Mouse (Mus musculus) megakaryocyte progenitor cell, adult 5-6 weeks (primary cell): ENCODE results near the gene Elmod1. TPM values are rescaled to one million over a fixed set of nuclear protein-coding genes. Genes with fewer than 3 reads are reported as not detected.
"Not testable (repeated sequence)": the region's sequence is repeated elsewhere in the genome, so short reads cannot be mapped to it uniquely, and the experiment has no call there.

Experiments
- ATAC-seq: replicated peaks from 2 replicates; pipeline ENCODE4 v1.8.0; 2016; ENCODE audit warnings: mild to moderate bottlenecking, moderate TSS enrichment, inconsistent platforms; ENCODE audit not compliant: poor library complexity
- total RNA-seq, 2 experiments: library from RNA; stranded (forward) in 1 of 2; stranded (reverse) in 1 of 2; fragments of 157-497, 149-512 nt in 1 of 2; fragments of 200-1000 nt in 1 of 2; gene quantifications; 2 replicates each; pipeline versions ENCODE4 v1.2.3 to v1.2.4; 2015 to 2017

Gene Elmod1
- total RNA-seq (2015) (not detected in 2 replicates), total RNA-seq (2017) (not detected in 2 replicates)

- no peak for ATAC-seq
Measured at GRCm38 (mm10) chr9:53975122-53975518, at the start of gene Elmod1. Gene Elmod1 (minus strand): TSS chr9:53975301.

GRCm38 (mm10) chr9:54022795-54023194 is 47.7 kb upstream of the Elmod1 start:
- 0 out of 2 replicates have a peak, but pooled peaks have one; percentile 26 for ATAC-seq

DNA sequence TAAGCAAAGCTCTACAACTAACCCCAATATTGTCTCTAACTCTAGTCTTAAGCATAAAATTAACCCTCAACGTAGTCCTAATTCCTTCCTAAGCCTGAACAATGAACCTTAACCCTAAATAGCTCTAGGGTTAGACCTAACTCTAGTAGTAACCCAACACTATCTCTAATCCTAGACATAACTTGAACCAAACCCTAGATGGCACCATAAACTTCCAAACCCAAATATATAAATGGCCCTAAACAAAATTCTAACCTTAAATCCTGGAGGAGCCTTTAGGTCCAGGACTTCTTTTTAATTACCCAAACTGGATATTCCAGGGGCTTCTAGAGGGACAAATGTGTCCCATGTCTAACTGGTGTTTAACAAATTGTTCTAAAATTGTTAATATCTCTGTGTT is 19.4 kb upstream of the Elmod1 start:
- ATAC-seq = no peak

GRCm38 (mm10) chr9:53992567-53992966 is 17.5 kb upstream of the Elmod1 start:
- not testable (repeated sequence) for ATAC-seq

- peak; percentile 83 for ATAC-seq
Measured at GRCm38 (mm10) chr9:53990921-53991320, 15.8 kb upstream of the Elmod1 start.

DNA sequence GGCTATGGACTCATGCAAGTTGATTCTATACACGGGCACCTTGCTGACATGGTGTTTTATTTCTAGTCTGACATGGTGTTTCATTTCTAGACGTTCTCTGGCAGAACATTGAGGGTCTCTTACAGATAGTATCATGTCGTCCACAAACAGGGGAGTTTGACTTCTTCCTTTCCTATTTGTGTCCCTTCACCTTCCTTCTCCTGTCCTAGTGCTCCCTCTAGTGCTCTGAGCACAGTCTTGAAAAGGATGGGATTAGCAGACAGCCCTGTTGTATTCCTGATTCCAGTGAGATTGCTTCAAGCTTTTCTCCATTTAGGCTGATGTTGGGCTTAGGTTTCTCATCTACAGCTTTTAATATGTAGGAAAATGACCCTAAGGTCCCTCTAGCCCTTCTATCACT is 11.9 kb upstream of the Elmod1 start:
- ATAC-seq = no peak

GRCm38 (mm10) chr9:53984868-53985267 is 9.8 kb upstream of the Elmod1 start:
- 0 out of 2 replicates have a peak, but pooled peaks have one; percentile 52 for ATAC-seq

DNA sequence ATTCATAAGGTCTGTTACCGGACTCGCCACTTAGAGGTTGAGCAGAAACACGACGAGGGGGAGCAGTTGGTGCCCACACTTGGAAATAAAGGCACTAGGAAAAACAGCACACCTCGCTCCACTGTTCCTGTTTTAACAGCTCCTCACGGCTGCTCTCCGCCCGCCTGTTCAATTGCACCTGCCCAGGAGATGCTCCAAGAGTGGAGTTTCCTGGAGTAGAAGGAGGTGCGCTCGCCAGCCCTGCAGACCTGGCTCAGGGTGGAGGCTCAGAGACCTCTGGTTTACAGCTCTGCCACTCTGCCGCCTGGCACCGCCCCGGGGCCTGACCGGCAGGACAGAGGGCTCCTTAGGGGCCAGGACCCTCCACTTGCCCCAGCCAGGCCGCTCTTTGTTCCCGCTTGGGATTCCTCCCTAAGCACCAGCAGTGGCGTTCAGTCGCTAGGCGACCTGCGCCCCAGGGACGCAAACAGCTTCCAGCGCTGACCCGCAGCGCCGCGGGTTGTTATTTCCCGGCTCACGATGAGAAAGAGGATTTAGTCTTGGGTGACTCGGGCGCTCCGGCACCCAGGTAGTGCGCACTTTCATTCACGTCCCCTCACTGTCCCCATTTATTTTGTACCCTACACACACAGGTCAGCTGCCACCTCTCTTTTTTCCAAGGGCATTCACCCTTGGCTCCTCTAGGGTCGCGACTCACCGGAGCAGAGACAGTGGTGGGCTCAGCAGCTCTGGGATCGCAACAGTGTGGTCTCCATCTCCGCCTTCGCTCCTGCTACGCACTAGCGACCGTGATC is 576 bp downstream of the Elmod1 start:
- ATAC-seq = no peak

DNA sequence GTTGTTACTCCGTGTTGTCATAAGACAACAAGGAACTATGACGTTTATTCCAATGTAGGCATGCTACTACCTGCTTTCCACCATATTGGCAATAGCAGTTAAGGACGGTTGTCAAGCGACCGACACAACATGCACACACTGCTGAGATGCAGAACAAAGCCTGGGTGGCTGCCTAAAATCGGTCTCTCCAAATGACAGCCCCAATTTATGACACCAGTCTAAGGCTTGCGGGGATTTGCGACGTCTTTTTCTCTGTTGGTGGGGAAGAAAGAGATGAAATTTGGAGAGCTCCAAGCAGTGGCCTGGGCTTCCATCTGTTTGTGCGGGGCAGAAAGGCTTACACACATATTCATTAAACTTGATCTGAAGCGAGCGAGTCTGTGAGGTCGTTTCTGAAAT is 1.2 kb downstream of the Elmod1 start:
- ATAC-seq = no peak

GRCm38 (mm10) chr9:53973241-53973640 is 1.9 kb downstream of the Elmod1 start:
- no peak for ATAC-seq

DNA sequence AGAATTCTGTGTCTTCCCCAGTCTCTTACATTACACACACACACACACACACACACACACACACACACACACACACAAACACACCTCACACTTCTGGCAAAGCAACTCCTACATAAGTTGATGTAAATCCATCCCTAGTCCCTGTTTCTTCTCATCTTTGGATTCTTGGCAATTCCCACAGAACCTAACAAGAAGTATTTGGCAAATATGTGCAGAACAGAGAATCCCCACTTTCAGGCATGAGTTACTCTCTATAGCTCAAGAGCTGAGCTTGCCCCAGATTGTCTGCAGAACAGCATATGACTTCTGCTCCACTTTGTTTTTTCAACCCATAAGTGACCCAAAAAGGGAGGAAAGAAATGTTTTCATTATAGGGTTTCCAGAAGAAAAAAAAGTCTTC is 2.7 kb downstream of the Elmod1 start:
- ATAC-seq = no peak

DNA sequence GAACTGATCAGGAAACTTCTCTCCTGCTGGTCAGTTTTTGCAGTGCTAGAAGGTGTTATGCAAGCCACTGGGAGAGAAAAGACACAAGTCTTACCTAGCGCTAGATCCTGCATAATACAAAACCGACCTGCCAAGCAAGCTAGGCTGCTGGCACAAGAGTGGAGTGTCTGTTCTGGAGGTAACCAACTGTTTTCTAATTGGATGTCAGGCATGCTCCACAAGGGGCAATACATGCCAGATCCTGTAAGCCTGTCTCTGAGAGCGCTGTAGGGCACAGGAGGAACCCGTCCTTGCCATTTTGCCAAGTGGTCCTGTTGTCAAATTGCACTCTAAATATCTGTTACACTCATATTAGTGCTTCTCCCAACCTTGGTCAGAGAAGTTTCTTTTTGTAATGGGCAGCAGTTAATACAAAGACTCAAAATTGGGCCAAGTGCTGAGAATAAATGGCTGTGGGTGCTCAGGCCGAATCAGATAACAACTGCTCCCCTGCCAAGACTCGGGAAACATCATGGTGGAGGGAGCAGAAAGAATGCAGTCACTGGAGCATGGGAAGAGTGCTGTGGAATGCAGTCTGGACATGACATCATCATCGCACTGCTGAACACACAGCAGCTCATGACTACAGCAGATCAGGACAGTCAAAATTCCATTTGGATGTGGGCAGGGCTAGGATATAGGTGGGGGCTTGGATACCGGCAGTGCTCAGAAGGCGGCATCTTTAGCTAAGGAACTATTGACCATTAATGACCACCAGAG is 7.3 kb downstream of the Elmod1 start:
- no peak for ATAC-seq

DNA sequence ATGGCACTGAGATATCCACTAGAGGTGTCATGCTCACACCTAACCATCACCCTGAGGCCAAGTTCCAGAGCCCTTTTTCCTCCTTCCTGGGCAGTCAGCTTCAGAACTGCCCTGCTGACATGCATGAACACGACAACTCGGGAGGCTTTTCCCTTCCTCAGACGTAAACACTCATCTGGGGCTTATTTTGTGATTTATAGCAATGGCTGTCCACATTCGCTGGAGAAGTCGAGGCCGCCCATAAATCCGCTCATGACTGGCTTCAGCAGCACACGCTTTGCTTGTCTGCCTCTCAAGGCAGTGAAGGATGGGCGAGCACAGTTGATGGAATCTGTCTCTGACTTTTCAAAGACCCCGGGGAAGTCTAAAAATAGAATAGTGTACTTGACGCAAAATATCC is 18.1 kb downstream of the Elmod1 start:
- no peak for ATAC-seq

DNA sequence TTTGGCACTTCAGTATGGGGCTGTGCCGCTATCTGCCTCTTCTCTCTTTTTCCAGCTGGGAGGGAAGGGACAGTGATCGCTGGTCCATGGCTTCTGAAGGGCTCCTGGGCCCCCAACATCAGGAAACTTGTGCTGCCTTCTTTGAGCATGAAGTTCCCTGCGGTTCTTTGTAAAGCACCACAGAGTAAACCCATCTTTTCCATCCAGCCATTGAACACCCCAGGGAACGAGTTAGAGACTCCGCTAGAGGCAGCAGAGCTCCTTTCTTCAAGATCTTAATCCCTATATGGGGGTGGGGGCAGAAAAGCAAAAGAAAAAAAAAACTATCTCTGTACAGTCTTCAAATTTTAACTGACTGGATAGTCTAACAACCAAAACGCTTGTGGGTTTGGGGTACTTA is 20.2 kb downstream of the Elmod1 start:
- no peak for ATAC-seq

GRCm38 (mm10) chr9:53947463-53947862 is 27.6 kb downstream of the Elmod1 start:
- ATAC-seq = no peak

DNA sequence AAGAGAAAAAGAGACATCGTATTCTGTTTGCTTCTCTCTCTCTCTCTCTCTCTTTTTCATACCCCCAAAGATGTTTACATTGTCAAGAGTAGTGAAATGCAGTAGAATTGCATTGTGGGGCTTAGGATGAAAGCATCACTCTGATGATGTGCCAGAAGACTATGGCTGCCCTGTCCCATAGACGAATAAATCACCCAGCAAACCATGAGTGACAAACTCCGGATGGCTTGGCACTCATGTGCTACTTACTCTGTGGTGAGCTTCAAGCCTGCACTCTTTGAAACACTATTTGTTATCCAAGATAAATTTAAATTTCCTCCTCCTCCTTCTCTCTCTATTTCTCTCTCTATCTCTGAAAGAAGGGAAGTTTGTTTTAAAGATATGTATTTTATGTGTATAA is 36.5 kb downstream of the Elmod1 start:
- no peak for ATAC-seq

- ATAC-seq = no peak
Measured at GRCm38 (mm10) chr9:53934179-53934578, 40.9 kb downstream of the Elmod1 start.

- no peak for ATAC-seq
Measured at GRCm38 (mm10) chr9:53933375-53933774, 41.7 kb downstream of the Elmod1 start.

GRCm38 (mm10) chr9:53930906-53931305 is 44.2 kb downstream of the Elmod1 start:
- ATAC-seq = no peak

- ATAC-seq = no peak
Measured at GRCm38 (mm10) chr9:53921061-53921460, 54.0 kb downstream of the Elmod1 start.

DNA sequence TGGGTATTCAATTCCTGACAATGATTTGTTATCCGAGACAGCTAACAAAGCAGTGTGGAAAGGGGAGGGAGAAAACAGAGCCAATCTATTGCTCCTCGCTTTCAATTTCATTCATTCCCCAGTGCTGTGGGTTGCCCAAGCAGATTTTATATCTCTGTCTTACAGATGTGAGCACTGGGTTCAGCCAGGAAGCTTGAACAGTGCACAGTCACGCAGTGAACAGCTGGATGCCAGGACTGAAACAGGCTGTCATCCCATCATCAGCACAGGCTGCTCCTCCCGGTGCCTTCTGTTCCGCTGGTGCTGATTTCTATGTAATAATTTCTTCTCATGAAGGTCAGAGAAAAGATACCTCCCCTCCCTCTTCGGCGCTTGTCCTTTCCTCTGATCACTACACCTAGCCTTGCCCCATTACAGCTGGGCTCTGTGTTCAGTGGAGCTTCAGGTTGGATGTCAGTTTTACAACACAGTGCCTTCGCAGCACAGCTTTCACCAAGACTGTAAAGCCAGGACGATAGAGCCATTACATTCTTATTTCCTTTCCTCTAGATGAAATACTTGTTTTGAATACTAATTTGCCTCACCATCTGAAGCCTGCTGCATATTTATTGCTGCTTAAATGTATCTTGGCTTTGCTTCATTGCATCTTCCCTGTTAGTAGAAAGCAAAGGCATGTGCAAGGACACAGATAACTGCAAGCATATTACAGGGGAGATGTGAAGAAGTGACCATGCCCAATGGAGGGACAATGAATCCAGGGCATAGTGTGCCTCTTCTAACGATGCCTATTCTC is 59.0 kb downstream of the Elmod1 start:
- no peak for ATAC-seq
